Mouse (Mus musculus): ENCODE results near the gene Rtn2.

DNA sequence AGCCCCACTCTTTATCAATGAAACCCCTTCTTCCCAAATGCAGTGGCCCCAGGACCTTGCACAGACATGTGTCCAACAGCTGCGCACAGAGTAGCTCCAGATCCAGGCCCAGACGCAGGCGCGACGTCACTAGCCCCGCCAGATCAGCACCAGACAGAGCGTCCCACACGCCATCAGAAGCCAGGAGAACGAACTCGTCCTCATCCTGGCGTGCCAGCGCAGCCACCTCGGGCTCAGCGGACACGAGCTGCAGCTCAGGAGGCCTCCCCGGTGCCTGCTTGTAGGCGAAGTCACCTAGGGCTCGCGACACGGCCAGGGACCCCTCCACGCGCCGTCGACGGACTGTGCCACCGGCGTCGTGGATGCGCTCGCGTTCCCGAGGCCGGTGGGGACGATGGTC, 3.4 kb upstream of the Rtn2 start:
- TF ChIP-seq CTCF (IDR thresholded peaks at IDR 0.05; ENCODE audit: insufficient read depth, low read length) (no peak), POLR2A (IDR thresholded peaks at IDR 0.05; ENCODE audit: borderline replicate concordance, extremely low read depth, low read depth, low read length) (no peak)

All from lung, adult 2 months (tissue).